Mouse (Mus musculus) heart, postnatal 0 days (tissue): ENCODE data around the gene Nsd2. TPM values are rescaled to one million over a fixed set of nuclear protein-coding genes. Genes with fewer than 3 reads are reported as not detected.

Experiments used
- ATAC-seq: fragments of 200-750 bp; cut with Nextera tagmentation; 2 replicates; pipeline ENCODE4 v1.8.0; 2017; ENCODE audit warnings: low read depth, moderate number of reproducible peaks, moderate library complexity; ENCODE audit not compliant: insufficient read depth
- DNase-seq: peaks from one replicate; pipeline ENCODE4 v3.0.0-alpha.2; 2016; ENCODE audit warnings: low spot score
- H3K27ac ChIP-seq: fragments of 300-500 bp; sonication (generic); 2 replicates; pipeline ENCODE4 v1.5.1; 2014; ENCODE audit warnings: low read depth, mild to moderate bottlenecking
- H3K27me3 ChIP-seq: fragments of 300-500 bp; sonication (generic); 2 replicates; pipeline ENCODE4 v1.6.1; 2014; ENCODE audit warnings: low read length, mixed read lengths; ENCODE audit not compliant: control insufficient read depth, insufficient read depth
- H3K36me3 ChIP-seq: fragments of 300-500 bp; sonication (generic); replicated peaks from 2 replicates; pipeline ENCODE4 v1.6.1; 2014; ENCODE audit warnings: low read length, mixed read lengths; ENCODE audit not compliant: control insufficient read depth, insufficient read depth
- H3K4me1 ChIP-seq: fragments of 300-500 bp; sonication (generic); 2 replicates; pipeline ENCODE4 v1.6.1; 2014; ENCODE audit warnings: antibody characterized with exemption; ENCODE audit not compliant: control insufficient read depth, insufficient read depth
- H3K4me2 ChIP-seq: fragments of 300-500 bp; sonication (generic); 2 replicates; pipeline ENCODE4 v1.6.1; 2014; ENCODE audit warnings: low read depth, mild to moderate bottlenecking, low read length, moderate library complexity
- H3K4me3 ChIP-seq: fragments of 300-500 bp; sonication (generic); 2 replicates; pipeline ENCODE4 v1.5.1; 2014; ENCODE audit warnings: low read depth, low read length
- H3K9ac ChIP-seq: fragments of 300-500 bp; sonication (generic); replicated peaks from 2 replicates; pipeline ENCODE4 v1.6.1; 2014; ENCODE audit warnings: low read depth, low read length, mixed read lengths
- H3K9me3 ChIP-seq: fragments of 300-500 bp; sonication (generic); replicated peaks from 2 replicates; pipeline ENCODE4 v1.6.1; 2016; ENCODE audit warnings: low read length; ENCODE audit not compliant: control insufficient read depth
- CTCF ChIP-seq: IDR thresholded peaks from 2 replicates; pipeline ENCODE4 v1.5.1; 2016; ENCODE audit warnings: antibody characterized with exemption, control low read depth, low read depth
- EP300 ChIP-seq: IDR thresholded peaks from 2 replicates; pipeline ENCODE4 v1.6.1; 2016; ENCODE audit warnings: antibody characterized with exemption, low read depth
- WGBS: fragments of 180-500 bp; shearing (Covaris S2); extraction: QIAGEN DNeasy Blood & Tissue Kit; methylation state at CpG from one replicate; pipeline ENCODE4 v1.1.7; 2014; 5-methylcytosine and 5-hydroxymethylcytosine counted together
- polyA plus RNA-seq: library from polyadenylated mRNA; unstranded; fragments of >200 nt; fragmentation: Nextera tagmentation; extraction: Ambion mirVana; gene quantifications from 2 replicates; pipeline ENCODE4 v1.2.1, GENCODE M21; 2015
- total RNA-seq: library from RNA; depleted of rRNA; stranded (reverse); fragments of >200 nt; gene quantifications from 2 replicates; pipeline ENCODE4 v1.2.3, GENCODE M21; 2014; ENCODE audit warnings: low replicate concordance

Nsd2 gene
- total and polyA plus RNA-seq, 2 experiments from 2014 or later, result 11.2 to 13.6 TPM

DNA sequence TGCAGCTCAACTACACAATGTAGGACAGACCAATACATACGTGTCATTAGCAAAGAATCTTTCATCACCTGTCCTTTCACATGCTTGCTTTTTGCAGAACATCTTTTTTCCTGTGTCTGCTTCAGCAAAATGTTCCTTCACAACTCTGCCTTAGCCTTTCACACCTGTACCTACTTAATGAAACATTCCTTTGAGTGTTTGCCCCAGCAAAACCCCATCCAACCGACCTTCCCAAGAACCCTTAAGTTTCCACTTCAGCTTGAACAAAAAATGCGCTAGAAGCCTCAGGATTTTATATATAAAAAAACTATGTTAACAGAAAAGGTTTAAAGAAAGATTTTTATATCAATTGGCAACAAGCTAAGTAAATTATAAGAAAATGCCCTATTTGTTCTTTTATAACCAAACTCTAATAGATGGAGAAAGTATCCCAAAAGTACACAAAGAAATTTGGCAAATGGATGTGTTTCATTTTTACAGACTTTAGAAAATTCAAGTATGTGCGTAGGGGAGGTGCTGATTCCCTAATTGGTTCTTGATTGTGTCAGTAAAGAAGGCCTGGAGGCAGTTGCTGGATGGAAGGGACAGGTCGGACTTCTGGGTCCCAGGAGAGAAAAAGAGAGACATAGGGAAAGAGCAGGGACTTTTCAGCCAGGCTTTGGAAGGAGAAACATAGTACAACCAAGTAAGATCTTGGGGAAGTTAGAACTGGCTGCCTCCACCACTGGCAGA is 28.4 kb upstream of the Nsd2 start:
- Histone ChIP-seq H3K4me1 (no peaks in the 10 kb centered on the region), H3K27ac (no peak overlapping the region), H3K4me3 (no peak overlapping the region), H3K9me3 (no peaks in the 10 kb centered on the region), H3K4me2 (no peak overlapping the region), H3K36me3 (no peaks in the 10 kb centered on the region), H3K27me3 (no peaks in the 10 kb centered on the region), H3K9ac (no peak overlapping the region)
- 65% methylated on average over 5 of the region's 5 CpGs for WGBS
- ATAC-seq (no peak), DNase-seq (no peak)
- TF ChIP-seq CTCF, result no peak
- TF ChIP-seq EP300, result no peak

DNA sequence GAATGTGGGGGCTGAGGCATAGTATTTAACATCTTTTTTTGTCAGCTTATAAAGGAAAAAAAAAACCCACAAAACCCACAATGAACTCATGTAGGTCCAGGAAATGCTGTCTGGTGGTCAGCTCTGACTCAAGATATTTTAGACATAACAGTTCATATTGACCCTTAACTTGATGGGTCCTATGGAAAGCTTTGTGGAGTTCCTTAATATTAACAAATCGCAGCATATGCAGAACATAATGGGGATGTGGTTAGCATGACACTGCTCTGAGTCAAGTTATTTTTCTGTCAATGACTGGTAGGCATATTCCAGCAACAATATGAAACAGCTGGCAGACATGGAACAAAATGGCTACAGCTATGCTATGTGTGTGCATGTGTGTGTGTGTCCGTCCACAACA is 17.2 kb upstream of the Nsd2 start:
- no peak for DNase-seq
- no peak for ATAC-seq
- no peaks in the 10 kb centered on the region for H3K4me1 ChIP-seq
- H3K9me3 ChIP-seq, result peaks cover 27% of the 10 kb centered on the region
- H3K9ac ChIP-seq, result no peak overlapping the region
- H3K27me3 ChIP-seq, result no peaks in the 10 kb centered on the region
- WGBS, result 59% methylated on average over 2 of the region's 2 CpGs
- no peak for TF ChIP-seq CTCF
- TF ChIP-seq EP300, result no peak
- H3K4me2 ChIP-seq, result no peak overlapping the region
- no peak overlapping the region for H3K27ac ChIP-seq
- no peaks in the 10 kb centered on the region for H3K36me3 ChIP-seq
- no peak overlapping the region for H3K4me3 ChIP-seq

DNA sequence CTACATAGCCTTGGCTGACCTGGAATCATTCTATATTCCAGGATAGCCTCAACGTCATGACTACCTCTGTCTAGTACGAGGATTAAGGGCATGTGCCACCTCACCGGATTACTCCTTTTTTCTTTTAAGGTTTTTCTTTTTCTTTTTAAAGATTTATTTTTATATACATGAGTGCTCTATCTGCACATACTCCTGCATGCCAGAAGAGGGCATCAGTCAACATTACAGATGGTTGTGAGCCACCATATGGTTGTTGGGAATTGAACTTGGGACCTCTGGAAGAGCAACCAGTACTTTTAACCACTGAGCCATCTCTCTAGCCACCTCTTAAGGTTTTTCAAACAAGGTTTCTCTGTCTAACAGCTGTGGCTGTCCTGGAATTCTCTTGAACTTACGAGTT is 9.0 kb upstream of the Nsd2 start:
- Histone ChIP-seq H3K4me2 (no peak overlapping the region), H3K36me3 (no peaks in the 10 kb centered on the region), H3K27me3 (no peaks in the 10 kb centered on the region), H3K4me3 (no peak overlapping the region), H3K9me3 (no peaks in the 10 kb centered on the region), H3K27ac (no peak overlapping the region), H3K4me1 (no peaks in the 10 kb centered on the region), H3K9ac (no peak overlapping the region)
- TF ChIP-seq EP300, result no peak
- TF ChIP-seq CTCF, result no peak
- DNase-seq (no peak), ATAC-seq (no peak)
- WGBS, result 83% methylated on average over 4 of the region's 4 CpGs

DNA sequence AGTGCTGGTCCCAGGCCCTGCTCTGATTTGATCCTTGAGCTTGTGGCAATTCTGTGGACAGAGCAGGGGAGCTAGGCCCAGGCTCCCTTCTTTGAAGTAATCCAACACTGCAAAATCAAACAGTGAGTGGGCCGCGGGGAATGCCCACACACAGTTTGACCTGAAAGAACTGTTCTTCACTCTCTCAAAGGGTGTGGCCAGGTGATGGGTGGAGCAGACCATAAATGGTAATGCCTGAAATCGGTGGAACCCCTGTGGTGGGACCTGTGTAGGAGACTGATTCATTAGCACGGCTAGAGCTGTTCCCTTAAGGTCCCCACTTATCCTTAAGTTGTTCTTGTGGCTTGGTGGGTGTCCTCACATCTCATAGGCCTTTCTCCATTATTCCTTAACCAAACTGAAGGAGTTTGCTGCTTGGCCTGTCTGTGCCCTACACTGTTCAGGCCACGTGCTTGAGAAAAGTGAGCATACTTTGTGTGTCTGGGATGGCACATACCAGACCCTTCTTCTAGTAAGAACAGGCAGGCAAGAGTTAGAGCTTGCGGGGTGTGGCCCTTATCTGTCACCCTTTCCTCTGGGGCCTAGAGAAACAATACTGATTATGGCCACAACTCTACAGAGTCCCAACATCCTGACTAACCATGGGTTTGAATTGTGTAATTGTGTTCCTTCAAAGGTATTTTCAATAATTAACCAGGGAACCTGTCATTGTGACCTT is 4.4 kb upstream of the Nsd2 start:
- H3K27ac ChIP-seq, result no peak overlapping the region
- no peaks in the 10 kb centered on the region for H3K36me3 ChIP-seq
- no peaks in the 10 kb centered on the region for H3K27me3 ChIP-seq
- no peaks in the 10 kb centered on the region for H3K9me3 ChIP-seq
- peaks cover 6% of the 10 kb centered on the region; the same call in 1 of the 2 replicates for H3K4me1 ChIP-seq
- ATAC-seq, result no peak
- no peak overlapping the region for H3K4me2 ChIP-seq
- WGBS, result 81% methylated on average over 6 of the region's 6 CpGs
- H3K4me3 ChIP-seq, result no peak overlapping the region
- no peak overlapping the region for H3K9ac ChIP-seq
- TF ChIP-seq CTCF (no peak), EP300 (no peak)
- no peak for DNase-seq

DNA sequence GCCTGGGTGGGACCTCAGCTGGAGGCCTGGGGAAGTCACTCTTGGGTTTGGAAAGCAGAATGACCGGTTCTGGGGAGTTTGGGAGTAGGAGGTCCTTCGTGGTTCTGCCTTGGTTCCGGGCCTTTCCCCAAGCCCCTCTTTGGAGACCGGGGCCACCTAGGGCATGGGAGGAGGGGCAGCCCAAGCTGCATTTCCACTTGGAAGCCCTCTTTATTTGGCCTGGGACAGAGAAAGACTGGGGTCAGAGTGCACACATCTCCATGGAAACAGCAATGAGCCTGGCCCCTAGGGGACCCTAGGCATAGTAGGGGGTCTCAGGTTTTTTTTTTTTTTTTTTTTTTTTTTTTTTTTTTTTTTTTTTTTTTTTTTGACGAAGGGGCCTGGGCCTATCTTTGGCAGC is 2.4 kb upstream of the Nsd2 start:
- Histone ChIP-seq H3K4me2 (no peak overlapping the region), H3K27ac (no peak overlapping the region), H3K27me3 (no peaks in the 10 kb centered on the region), H3K9me3 (no peaks in the 10 kb centered on the region), H3K4me1 (peaks cover 13% of the 10 kb centered on the region), H3K9ac (no peak overlapping the region), H3K36me3 (no peaks in the 10 kb centered on the region), H3K4me3 (no peak overlapping the region)
- WGBS, result 52% methylated on average over 5 of the region's 5 CpGs
- ATAC-seq (no peak), DNase-seq (no peak)
- TF ChIP-seq EP300 (no peak), CTCF (no peak)
